Mouse (Mus musculus) left cerebral cortex, postnatal 36 days (tissue): ENCODE results near the gene Ankub1. TPM values are rescaled to one million over a fixed set of nuclear protein-coding genes. Genes with fewer than 3 reads are reported as not detected.

Experiments
- DNase-seq, 2 experiments: peaks; one replicate each; pipeline ENCODE4 v3.0.0; 2021 to 2022; ENCODE audit warnings: low spot score in 2 of 2, mixed read lengths in 1 of 2
- intact Hi-C: fragments of 180-260 bp; cut with DNase I; formaldehyde crosslinking; loops from one replicate; pipeline ENCODE4 v1.15.1; 2025
- microRNA-seq: library from miRNA; unstranded; fragments of <30 nt; microRNA quantifications from one replicate; pipeline ENCODE4 v1.2.0, GENCODE M21; 2022
- total RNA-seq, 2 experiments: library from RNA; stranded (reverse); gene quantifications; 2 replicates each; pipeline ENCODE4 v1.2.3; 2021

Ankub1 gene
- total RNA-seq, 2 experiments from 2014 or later, result 0.99 to 1.2 TPM

DNA sequence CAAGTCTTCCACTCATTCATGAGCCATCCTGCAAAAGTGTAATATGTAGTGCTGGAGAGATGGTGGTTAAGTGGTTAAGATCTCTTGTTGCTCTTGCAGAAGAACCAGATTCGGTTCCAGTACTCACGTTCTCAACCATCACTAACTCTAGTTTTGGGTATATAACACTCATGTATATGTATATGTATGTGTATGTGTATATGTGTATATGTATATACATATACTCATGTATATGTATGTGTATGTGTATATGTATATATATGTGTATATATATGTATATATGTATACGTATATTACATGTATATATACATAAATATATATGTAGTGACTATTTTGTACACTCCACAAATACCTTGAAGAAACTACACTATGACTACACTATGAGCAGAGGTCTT, 40.7 kb downstream of the Ankub1 start:
- intact Hi-C loops, result no loop called here
- DNase-seq, result no peak

DNA sequence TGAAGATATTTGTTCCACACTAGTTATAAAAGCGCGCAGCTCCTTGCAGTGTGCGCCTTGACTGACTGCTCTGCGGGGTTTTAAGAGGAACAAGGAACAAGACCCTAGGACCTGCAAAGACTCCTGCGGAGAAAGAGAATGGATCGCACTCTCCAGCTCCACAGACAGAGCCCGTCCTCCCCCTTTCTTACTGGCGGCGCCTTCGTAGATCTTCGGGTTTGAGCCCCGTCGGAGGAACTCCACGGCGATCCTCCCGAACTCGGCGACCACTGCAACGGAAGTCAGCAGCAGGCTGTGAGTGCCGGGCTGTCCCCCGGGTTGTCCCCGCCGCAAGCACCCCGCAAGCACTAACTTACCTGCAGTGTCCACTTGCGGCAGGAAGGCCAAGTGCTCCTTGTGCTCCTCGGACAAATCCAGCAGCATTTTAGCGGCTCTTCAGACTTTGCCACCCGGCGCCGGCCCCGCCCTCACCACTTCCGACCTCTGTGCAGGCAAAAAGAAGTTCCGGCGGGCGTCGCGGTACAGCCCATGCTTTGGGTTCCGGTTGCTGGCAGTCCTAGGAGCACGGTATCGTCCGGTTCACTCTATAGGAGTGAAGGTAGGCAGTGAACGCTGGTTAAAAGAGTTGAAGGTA, 41.3 kb downstream of the Ankub1 start, which contains the start of gene Commd2:
Gene Commd2 (minus strand): TSS at position 485 of the 634 bp plus-strand sequence.
- intact Hi-C loops, result no loop called here
- DNase-seq, result peak; percentile 90

DNA sequence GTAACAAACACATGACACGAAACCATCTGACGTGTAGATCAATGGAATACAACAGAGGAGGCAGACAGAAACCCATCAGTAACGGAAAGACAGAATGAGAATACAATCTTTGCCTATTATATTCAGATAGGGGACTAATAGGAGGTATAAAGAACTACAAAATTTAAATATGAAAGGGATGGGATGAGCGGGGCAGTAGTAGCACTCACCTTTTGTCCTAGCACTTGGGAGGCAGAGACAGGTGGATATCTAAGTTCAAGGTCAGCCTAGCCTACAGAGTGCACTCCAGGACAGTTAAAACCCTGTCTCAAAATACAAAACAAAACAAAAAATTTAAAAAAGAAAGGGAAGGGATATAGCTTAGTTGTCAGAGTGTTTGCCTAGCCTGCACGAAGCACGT, 49.4 kb downstream of the Ankub1 start:
- intact Hi-C loops, result no loop called here

DNA sequence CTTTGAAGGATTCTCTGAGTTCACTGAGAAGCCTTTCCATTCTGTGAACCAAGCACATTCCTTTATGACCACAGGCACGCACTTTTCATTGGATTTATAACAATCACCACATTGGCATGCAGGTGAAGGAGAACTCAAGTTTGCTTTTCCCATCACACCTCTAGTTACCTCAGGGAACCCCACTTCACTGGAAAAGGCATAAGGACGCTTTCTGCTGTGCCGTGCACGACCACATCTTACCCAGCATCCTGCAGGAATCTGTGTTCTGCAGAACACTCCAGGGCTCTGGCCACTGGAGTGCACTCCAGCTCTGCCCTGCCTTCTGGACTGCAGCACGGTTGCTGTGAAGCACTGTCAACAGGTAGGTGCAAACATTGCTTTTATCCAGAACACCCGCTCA, 55.0 kb downstream of the Ankub1 start:
- no peak for DNase-seq
- intact Hi-C loops, result no loop called here

More for the DNA sequence above, 49.4 kb downstream of the Ankub1 start:
- DNase-seq, result no peak

DNA sequence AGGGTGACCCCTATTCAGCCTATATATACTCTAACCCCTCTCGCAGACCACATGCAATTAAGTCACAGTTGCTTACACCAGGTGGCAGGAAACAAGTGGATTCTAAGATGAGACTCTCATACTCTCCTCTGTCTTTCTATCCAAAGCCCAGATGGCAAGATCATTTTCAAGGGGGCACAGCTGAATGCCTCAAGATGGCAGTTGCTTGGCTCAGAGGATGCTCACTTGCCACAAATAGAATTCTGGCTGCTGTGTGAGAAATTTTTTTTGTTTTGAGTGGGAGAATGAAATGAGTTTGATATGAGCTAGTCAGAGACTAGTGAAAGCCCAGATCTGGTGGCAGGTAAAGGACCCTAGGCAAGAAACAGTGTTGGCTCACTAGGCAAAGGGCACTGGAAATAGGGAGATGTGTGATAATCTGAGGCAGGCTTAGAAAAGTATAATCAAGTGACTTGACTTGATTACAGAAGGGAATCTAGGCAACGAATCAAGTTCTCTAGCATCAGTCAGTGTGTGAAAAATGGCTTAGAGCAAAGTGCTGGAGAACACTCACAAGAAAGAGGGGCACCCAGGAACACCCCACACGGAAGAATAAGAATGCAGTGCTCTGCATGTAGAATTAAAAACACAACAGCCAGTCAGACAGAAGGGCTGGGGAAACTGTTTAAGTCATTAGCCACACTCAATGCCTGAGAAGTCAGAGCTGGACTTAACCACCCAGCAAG, 57.7 kb downstream of the Ankub1 start:
- intact Hi-C loops, result no loop called here
- peak; percentile 7 to 24 for DNase-seq

DNA sequence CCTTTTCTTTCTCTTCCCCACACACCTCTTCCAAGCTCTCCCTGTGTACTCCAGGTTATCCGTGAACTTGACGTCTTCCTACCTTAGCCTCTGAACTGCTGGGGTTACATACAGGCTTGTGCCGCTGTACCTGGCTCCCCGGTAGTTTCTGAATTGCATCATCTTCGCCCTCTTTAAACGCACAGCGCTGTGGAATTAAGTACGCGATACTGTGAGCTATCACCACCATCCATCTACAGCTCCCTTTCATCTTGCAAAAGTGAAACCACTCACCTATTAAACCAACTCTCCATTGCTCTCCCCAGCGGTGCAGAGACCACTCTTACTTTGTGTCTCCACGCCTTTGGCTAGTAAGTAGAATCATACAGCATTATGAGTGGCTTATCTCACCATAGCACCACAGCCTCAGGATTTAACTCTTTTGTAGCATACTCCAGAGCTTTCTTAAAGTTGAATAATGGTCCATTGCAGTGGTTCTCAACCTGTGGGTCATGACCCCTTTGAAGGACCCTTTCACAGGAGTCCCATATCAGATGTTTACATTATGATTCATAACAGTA, 65.6 kb downstream of the Ankub1 start:
- no peak for DNase-seq
- intact Hi-C loops, result loop anchor here (5.0 kb wide), 1 partner anchor 360 kb away; no protein-coding TSS in a partner anchor

DNA sequence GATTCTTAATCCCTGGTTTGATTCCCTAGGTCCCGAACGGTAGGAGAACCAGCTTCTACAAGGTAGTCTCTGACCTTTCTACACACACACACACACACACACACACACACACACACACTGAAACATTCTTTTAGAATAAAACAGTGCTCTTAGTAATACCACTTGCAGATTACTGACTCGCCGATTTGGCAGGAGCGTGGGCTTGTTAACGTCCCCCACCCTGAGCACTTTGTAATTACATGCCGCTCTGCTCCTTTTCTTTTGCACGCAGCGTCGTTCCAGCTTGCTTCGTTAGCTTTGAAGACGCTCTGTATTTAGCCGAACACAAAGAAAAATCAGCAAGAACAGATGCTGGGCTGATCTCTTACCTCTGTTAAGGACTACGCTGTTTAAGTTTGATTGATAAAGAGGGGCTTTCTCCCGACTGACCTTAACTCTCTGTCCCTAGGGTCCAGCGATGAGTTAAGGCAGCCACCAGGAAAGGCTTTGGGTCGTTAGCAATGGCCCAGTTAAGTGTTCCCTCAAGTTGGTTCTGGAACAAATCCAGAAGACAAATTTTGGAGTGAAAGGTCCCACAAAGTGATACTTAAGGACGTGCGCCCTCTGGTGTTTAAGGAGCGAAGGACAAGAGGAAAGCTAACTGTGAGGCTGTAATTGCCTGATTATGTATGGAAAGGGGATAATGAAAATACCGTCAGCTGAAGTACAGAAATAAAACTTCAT, 67.2 kb downstream of the Ankub1 start:
- peak; percentile 34 to 50 for DNase-seq
- intact Hi-C loops, result loop anchor here (2.0 to 5.0 kb wide), 2 partner anchors 155 to 358 kb away; no protein-coding TSS in a partner anchor

DNA sequence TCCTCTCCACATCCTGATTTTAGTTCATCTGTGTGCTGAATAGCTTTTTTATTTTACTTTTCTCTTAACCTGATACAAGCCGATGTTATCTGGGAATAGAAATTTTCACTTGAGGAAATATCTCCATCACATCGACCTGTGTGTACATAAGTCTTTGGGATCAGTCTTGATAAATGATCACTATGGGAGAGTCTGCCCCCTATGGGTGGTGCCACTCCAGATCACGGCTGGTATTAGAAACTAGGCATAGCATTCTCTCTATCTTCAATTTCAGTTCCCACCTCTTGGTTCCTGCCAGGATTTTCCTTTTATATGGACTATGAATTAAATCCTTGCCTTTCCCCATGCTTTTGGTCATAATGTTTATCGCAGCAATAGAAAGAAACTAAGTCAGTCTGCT, 72.9 kb downstream of the Ankub1 start:
- intact Hi-C loops, result no loop called here
- DNase-seq, result no peak

DNA sequence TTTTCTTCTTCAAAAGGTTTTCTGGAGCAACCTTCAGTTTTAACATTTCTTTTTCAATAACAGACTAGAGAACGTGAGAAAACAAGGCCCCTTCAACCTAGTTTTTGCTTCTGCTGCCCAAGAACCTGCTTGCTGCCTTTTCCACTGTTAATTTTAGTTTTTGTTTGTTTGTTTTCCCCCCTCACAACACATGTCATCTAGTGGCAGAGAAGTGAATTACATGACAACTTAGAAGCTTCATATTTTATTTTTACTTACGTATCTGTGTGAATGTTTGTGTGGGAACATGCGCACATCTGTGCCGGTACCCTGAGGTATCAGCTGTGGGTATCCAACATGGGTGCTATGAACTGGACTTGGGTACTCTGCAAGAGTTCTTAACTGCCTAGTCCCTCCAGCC, 76.9 kb downstream of the Ankub1 start:
- DNase-seq, result no peak
- intact Hi-C loops, result no loop called here

DNA sequence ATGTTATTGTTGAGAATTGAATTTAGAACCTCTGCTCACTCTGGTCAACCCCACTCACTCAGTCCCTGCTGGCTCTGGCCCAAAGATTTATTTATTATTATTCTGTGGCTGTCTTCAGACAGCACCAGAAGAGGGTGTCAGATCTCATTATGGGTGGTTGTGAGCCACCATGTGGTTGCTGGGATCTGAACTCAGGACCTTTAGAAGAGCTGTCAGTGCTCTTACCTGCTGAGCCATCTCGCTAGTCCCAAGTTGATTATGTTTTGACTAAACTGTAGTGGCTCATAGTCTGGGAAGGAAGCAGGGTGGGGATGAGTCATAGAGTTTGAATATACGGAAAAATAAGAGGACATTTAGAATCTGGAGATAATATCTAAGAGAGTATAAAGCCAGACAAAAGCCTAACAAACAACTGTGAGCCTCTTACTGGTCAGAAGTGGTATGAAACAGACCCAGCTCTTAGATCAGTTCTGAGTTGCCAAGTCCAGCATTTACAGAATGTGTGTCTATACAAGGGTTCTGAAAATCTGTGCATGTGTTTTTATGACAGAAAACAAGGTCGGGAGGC, 80.1 kb downstream of the Ankub1 start:
- intact Hi-C loops, result no loop called here
- DNase-seq, result no peak

DNA sequence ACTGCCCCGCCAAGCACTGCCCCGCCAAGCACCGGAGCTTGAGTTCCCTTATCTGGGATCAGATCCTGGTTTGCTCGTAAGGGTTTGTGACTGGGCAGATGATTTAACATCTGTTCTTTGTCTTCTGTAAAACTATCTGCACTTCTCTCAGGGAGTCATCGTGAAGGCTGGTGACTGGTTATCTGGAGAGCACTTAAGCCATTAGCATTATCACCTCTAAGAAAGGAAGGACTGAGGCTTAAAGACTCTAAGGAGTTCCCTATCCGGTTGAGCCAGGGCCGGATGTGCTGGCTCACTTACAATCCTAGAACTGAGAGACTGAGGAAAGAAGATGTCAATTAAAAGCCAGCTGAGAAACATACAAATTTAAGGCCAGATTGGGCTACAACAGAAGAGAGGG, 80.8 kb downstream of the Ankub1 start:
- DNase-seq, result no peak
- intact Hi-C loops, result no loop called here

Small RNA genes lying within 50 kb of the gene (microRNA-seq; reads per million reads assigned to microRNA genes)
- gene Mir6377, result not detected

Other genes starting within 250 kb of the Ankub1 start
- 10 to 100 TPM; 12.9 to 13.9 TPM for gene Wwtr1, start 116.9 kb downstream of the Ankub1 start, total RNA-seq
- gene Commd2, start 41.1 kb downstream of the Ankub1 start, total RNA-seq, result 10 to 100 TPM; 17.7 to 23.6 TPM
- 10 to 100 TPM; 86.9 to 92.5 TPM for gene Rnf13, start 43.3 kb upstream of the Ankub1 start, total RNA-seq
- gene Pfn2, start 155.3 kb upstream of the Ankub1 start, total RNA-seq, result 100 to 1,000 TPM; 472 to 521 TPM